Mouse (Mus musculus): ENCODE data around the gene Rgs19. TPM values are rescaled to one million over a fixed set of nuclear protein-coding genes. Genes with fewer than 3 reads are reported as not detected.

Rgs19 gene
- polyA plus RNA-seq, 1 experiment = 25.7 TPM

DNA sequence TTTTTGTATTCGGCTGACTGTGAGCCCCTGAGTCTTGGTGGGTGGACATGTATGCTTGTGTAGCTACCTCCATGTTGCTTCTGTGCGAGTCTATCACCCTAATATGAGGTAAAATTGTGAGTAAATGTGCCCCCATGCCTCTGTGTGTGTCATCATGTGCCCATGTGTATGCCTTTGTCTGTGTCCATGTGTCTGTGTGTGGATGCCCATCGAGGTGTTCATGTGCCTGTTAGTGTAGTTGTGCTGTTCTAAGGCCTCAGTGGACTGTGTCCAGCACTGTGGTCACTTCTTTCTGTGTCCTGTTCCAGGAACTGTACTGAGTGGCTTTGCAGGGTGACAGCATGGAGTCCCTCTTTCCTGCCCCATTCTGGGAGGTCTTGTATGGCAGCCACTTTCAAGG, 21.6 kb upstream of the Rgs19 start:
- Histone ChIP-seq H3K36me3 (ENCODE audit: control insufficient read depth, insufficient read depth, low read length) (no peaks in the 10 kb centered on the region), H3K27me3 (ENCODE audit: control insufficient read depth, insufficient read depth, low read length) (no peaks in the 10 kb centered on the region), H3K4me3 (ENCODE audit: control insufficient read depth, low read depth, low read length) (no peak overlapping the region), H3K4me1 (ENCODE audit: control insufficient read depth, insufficient read depth, low read length) (peaks cover 5% of the 10 kb centered on the region), H3K27ac (ENCODE audit: control insufficient read depth, insufficient read depth, low read depth, low read length) (no peak overlapping the region)
- TF ChIP-seq CTCF (IDR thresholded peaks at IDR 0.05; ENCODE audit: control insufficient read depth, insufficient read depth, insufficient replicate concordance, low read depth, low read length) = no peak
- no peak for TF ChIP-seq POLR2A (IDR thresholded peaks at IDR 0.05; ENCODE audit: control insufficient read depth, low read depth, low read length)

DNA sequence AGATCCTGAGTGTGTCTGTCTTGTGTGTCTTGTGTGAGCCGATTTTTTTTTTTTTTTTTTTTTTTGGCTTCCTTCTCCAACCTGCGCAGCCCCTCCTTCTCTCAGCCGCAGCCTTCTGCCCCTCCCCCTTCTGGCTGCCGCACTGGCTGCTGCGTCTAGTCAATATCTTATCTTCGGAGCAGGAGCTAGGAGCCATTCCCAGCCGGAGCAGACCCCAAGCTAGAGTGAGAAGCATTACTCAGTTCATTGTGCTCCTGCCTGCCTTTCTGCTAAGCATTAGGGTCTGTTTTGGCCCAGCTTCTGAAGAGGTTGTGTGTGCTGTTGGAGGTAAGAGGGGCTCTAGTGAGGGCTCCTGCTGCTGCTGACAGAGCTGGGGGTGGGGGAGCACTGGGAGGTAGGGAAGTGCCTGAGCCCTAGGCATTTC, 21.1 kb upstream of the Rgs19 start, which contains the start of gene Oprl1:
TSS of gene Oprl1 (plus strand) at position 114 of the 424 bp plus-strand sequence.
- TF ChIP-seq POLR2A (IDR thresholded peaks at IDR 0.05; ENCODE audit: control insufficient read depth, low read depth, low read length) = no peak
- no peak for TF ChIP-seq CTCF (IDR thresholded peaks at IDR 0.05; ENCODE audit: control insufficient read depth, insufficient read depth, insufficient replicate concordance, low read depth, low read length)
- Histone ChIP-seq H3K27ac (ENCODE audit: control insufficient read depth, insufficient read depth, low read depth, low read length) (no peak within 1 kb of the TSS), H3K36me3 (ENCODE audit: control insufficient read depth, insufficient read depth, low read length) (no peaks in the 10 kb centered on the region), H3K4me3 (ENCODE audit: control insufficient read depth, low read depth, low read length) (no peak within 1 kb of the TSS), H3K4me1 (ENCODE audit: control insufficient read depth, insufficient read depth, low read length) (peaks cover 5% of the 10 kb centered on the region), H3K27me3 (ENCODE audit: control insufficient read depth, insufficient read depth, low read length) (no peaks in the 10 kb centered on the region)

DNA sequence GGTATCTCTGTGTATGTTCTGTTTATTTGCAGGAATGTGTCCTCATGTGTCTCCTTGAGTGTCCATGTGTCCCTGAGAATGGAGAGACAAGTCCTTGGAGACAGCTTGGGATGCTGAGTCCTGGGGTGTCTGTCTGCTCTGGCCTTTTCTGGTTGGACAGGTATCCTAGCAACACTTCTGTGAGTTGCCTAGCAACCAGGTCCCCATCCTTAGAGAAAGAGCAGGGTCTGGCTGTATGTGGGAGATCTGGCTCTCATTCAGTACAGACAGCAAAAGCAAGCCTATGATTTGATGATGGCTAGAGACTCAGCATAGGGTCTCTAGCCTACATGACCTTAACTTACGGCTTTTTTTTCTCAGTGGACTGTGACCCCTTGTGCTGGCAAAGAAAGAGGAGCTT, 20.0 kb upstream of the Rgs19 start:
- Histone ChIP-seq H3K27ac (ENCODE audit: control insufficient read depth, insufficient read depth, low read depth, low read length) (no peak overlapping the region), H3K4me3 (ENCODE audit: control insufficient read depth, low read depth, low read length) (no peak overlapping the region), H3K36me3 (ENCODE audit: control insufficient read depth, insufficient read depth, low read length) (no peaks in the 10 kb centered on the region), H3K4me1 (ENCODE audit: control insufficient read depth, insufficient read depth, low read length) (peaks cover 5% of the 10 kb centered on the region), H3K27me3 (ENCODE audit: control insufficient read depth, insufficient read depth, low read length) (no peaks in the 10 kb centered on the region)
- no peak for TF ChIP-seq CTCF (IDR thresholded peaks at IDR 0.05; ENCODE audit: control insufficient read depth, insufficient read depth, insufficient replicate concordance, low read depth, low read length)
- no peak for TF ChIP-seq POLR2A (IDR thresholded peaks at IDR 0.05; ENCODE audit: control insufficient read depth, low read depth, low read length)

DNA sequence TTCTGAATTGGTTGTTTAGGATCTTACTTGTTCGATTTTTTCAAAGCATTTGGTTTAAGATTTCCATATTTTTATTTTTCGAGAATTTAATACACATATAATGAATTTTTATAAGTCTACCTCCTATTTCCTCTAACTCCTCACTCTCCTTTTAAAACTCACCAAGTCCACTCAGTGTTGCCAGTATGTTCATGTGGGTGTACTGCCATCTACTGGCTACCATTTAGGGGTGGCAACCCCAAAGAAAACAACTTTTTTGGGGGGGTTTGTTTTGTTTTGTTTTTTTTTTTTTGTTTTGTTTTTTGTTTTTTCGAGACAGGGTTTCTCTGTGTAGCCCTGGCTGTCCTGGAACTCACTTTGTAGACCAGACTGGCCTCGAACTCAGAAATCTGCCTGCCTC, 12.9 kb upstream of the Rgs19 start:
- Histone ChIP-seq H3K27me3 (ENCODE audit: control insufficient read depth, insufficient read depth, low read length) (no peaks in the 10 kb centered on the region), H3K4me1 (ENCODE audit: control insufficient read depth, insufficient read depth, low read length) (no peaks in the 10 kb centered on the region), H3K27ac (ENCODE audit: control insufficient read depth, insufficient read depth, low read depth, low read length) (no peak overlapping the region), H3K36me3 (ENCODE audit: control insufficient read depth, insufficient read depth, low read length) (no peaks in the 10 kb centered on the region), H3K4me3 (ENCODE audit: control insufficient read depth, low read depth, low read length) (no peak overlapping the region)
- TF ChIP-seq POLR2A (IDR thresholded peaks at IDR 0.05; ENCODE audit: control insufficient read depth, low read depth, low read length) (no peak), CTCF (IDR thresholded peaks at IDR 0.05; ENCODE audit: control insufficient read depth, insufficient read depth, insufficient replicate concordance, low read depth, low read length) (no peak)

DNA sequence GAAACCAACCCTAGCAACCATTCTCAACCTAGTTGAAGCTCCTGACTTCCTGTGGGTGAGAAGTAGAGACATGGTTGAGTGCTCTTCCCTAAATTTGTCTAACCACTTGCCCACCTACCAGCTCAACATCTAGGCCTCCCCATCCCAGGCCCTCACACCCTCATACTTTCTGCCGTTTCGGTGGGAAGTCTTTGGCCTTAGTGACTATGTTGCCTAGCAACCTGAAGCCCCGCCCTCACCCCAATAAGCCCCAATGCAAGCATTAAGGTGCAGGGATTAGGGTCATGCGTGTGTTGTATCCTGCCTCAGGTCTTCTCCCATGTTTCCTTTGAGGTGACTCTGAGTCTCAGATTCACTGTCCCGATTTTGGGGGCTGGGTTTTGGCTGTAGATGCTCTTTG, 4.5 kb upstream of the Rgs19 start, which contains the start of gene Lkaaear1:
TSS of gene Lkaaear1 (minus strand) at position 202 of the 400 bp plus-strand sequence.
- TF ChIP-seq POLR2A (IDR thresholded peaks at IDR 0.05; ENCODE audit: control insufficient read depth, low read depth, low read length) (peak; percentile 77; the same call in 1 of the 2 replicates), CTCF (IDR thresholded peaks at IDR 0.05; ENCODE audit: control insufficient read depth, insufficient read depth, insufficient replicate concordance, low read depth, low read length) (no peak)
- H3K4me1 ChIP-seq (ENCODE audit: control insufficient read depth, insufficient read depth, low read length) = peaks cover 18% of the 10 kb centered on the region
- peak within 1 kb of the TSS; percentile 71 for H3K27ac ChIP-seq (ENCODE audit: control insufficient read depth, insufficient read depth, low read depth, low read length)
- H3K36me3 ChIP-seq (ENCODE audit: control insufficient read depth, insufficient read depth, low read length) = no peaks in the 10 kb centered on the region
- no peaks in the 10 kb centered on the region for H3K27me3 ChIP-seq (ENCODE audit: control insufficient read depth, insufficient read depth, low read length)
- H3K4me3 ChIP-seq (ENCODE audit: control insufficient read depth, low read depth, low read length) = peak within 1 kb of the TSS; percentile 92

DNA sequence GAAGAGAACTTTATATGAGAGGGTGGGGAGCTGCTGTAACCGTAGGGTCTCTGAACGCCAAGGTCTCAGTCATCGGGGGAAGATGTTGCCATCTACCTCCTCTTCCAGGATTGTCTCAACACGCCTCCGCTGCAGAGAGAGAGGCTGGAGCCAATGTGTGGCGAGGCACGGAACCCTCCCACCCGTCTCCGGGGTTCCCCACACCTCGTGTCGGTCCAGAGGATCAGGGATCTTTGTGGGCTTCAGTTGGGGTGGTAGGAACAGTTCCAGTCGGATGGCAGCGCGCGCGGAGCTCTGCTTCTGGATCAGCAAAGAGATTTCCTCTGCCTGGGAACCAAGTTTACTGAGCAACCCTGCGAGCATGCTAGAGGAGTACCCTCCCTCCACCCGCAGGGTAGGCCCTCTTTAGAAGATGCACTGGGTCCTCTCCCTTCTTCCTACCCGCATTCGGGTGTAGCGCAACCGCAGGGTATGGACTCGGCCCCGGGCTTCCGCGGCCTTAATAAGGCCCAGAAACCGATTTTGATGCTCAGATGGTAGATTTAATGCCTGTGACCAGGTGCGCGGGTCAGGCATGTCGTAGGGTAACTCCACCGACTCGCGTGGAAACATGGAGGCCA, 3.1 kb upstream of the Rgs19 start:
- H3K4me1 ChIP-seq (ENCODE audit: control insufficient read depth, insufficient read depth, low read length) = peaks cover 21% of the 10 kb centered on the region

DNA sequence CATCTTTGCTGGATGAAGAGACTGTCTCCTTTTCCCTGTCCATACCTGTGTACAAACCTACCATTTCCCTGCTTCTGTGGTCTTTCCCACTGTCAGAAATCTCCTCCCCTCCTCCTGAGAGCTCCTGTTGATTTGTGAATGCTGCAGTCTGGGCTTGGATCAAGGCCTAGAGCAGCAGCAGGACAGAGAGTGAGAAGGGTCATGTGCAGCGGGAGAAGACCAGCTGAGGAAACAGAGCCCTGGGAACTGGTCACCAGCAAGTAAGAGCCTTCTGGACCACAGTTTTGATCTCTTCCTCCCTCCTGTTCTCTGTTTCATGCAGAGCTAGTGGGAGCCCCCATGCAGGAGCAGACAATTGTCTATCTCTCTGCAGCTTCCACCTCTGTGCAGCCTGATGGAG, 2.0 kb upstream of the Rgs19 start:
- Histone ChIP-seq H3K4me3 (ENCODE audit: control insufficient read depth, low read depth, low read length) (peak overlapping the region; percentile 92), H3K36me3 (ENCODE audit: control insufficient read depth, insufficient read depth, low read length) (no peaks in the 10 kb centered on the region), H3K4me1 (ENCODE audit: control insufficient read depth, insufficient read depth, low read length) (peaks cover 21% of the 10 kb centered on the region), H3K27me3 (ENCODE audit: control insufficient read depth, insufficient read depth, low read length) (no peaks in the 10 kb centered on the region), H3K27ac (ENCODE audit: control insufficient read depth, insufficient read depth, low read depth, low read length) (no peak overlapping the region)
- TF ChIP-seq POLR2A (IDR thresholded peaks at IDR 0.05; ENCODE audit: control insufficient read depth, low read depth, low read length) = no peak
- no peak for TF ChIP-seq CTCF (IDR thresholded peaks at IDR 0.05; ENCODE audit: control insufficient read depth, insufficient read depth, insufficient replicate concordance, low read depth, low read length)

More for the DNA sequence above, 3.1 kb upstream of the Rgs19 start:
- Histone ChIP-seq H3K27ac (ENCODE audit: control insufficient read depth, insufficient read depth, low read depth, low read length) (peak overlapping the region; percentile 67), H3K27me3 (ENCODE audit: control insufficient read depth, insufficient read depth, low read length) (no peaks in the 10 kb centered on the region), H3K4me3 (ENCODE audit: control insufficient read depth, low read depth, low read length) (peak overlapping the region; percentile 92), H3K36me3 (ENCODE audit: control insufficient read depth, insufficient read depth, low read length) (no peaks in the 10 kb centered on the region)
- TF ChIP-seq CTCF (IDR thresholded peaks at IDR 0.05; ENCODE audit: control insufficient read depth, insufficient read depth, insufficient replicate concordance, low read depth, low read length) (no peak), POLR2A (IDR thresholded peaks at IDR 0.05; ENCODE audit: control insufficient read depth, low read depth, low read length) (peak; percentile 47; the same call in 1 of the 2 replicates)

Data from testis, adult 2 months (tissue).